Mouse (Mus musculus) small intestine, adult 2 months (tissue): ENCODE measurements at regions not wholly inside any gene's neighbourhood (a gene's known extent, or its start where the extent isn't known, plus 50 kb on each side); places are given as distances from the start of the nearest gene placed in this dataset.

Experiments
- H3K27ac ChIP-seq: fragments of 200-500 bp; 2 replicates; pipeline ENCODE4 v1.5.1; 2012; ENCODE audit warnings: low read depth, low read length, control low read depth, inconsistent platforms; ENCODE audit not compliant: insufficient read depth
- H3K27me3 ChIP-seq: fragments of 200-500 bp; 2 replicates; pipeline ENCODE4 v1.6.1; 2012; ENCODE audit warnings: mild to moderate bottlenecking, moderate library complexity, low read length, inconsistent platforms; ENCODE audit not compliant: control insufficient read depth, insufficient read depth
- H3K36me3 ChIP-seq: fragments of 200-500 bp; 2 replicates; pipeline ENCODE4 v1.6.1; 2012; ENCODE audit warnings: mild to moderate bottlenecking, low read length, control low read depth, inconsistent platforms; ENCODE audit not compliant: control insufficient read depth, insufficient read depth
- H3K4me1 ChIP-seq: fragments of 200-500 bp; 2 replicates; pipeline ENCODE4 v1.6.1; 2012; ENCODE audit warnings: low read length, inconsistent platforms, mixed read lengths; ENCODE audit not compliant: control insufficient read depth, insufficient read depth, insufficient read length
- H3K4me3 ChIP-seq: fragments of 200-500 bp; 2 replicates; pipeline ENCODE4 v1.5.1; 2012; ENCODE audit warnings: low read depth, mild to moderate bottlenecking, control low read depth, inconsistent platforms, low read length, moderate library complexity
- CTCF ChIP-seq: fragments of 200-500 bp; IDR thresholded peaks from 2 replicates; pipeline ENCODE4 v1.5.1; 2012; ENCODE audit warnings: low read depth, mild to moderate bottlenecking, control low read depth, inconsistent platforms, low read length, moderate library complexity, mixed read lengths; ENCODE audit not compliant: insufficient replicate concordance, insufficient read length; ENCODE audit errors: extremely low read depth
- POLR2A ChIP-seq: fragments of 200-500 bp; IDR thresholded peaks from 2 replicates; pipeline ENCODE4 v1.6.1; 2012; ENCODE audit warnings: low read depth, mild to moderate bottlenecking, control low read depth, inconsistent platforms, low read length, moderate library complexity
- WGBS: fragments of 180-500 bp; shearing (Covaris S2); methylation state at CpG from one replicate; pipeline ENCODE4 v1.1.7; 2018; 5-methylcytosine and 5-hydroxymethylcytosine counted together

DNA sequence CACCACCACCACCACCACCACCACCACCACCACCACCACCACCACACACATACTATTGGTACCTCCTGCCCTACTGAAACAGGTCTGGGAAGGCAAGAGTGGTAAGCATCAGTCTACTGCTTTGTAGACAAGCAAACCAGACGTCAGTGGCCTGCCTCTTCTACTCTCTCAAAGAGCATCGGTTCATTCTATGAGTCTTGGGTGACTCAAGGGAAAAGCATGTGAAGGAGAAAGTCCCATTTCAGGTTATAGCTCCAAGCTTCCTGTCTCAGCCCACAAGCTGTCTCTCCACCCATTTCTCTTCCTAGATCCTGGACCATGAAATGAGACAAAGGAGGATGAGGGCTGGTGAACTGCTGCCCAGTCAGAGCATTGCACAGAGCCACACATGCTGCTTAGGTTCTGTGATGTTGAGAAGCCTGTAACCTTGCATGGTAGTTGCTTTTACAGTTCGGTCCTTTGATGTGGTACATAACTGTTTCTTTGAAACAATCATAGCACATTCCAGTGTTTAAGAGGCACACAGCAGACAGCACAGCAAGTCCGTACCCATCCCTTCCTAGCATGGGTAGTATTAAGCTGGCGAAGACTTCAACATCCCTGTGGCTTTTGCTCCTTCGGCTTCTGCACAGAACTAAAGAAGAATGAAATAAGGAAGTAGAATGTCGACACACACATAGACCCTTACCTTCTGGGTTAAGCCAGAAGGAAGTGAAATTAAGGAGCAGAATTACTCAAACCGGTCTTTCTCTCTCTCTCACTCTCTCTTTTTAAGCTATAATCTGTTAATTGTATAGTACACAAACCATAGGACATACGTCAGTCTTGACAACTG, 262.7 kb downstream of the Gm19410 start:
- Histone ChIP-seq H3K36me3 (no peaks in the 10 kb centered on the region), H3K27ac (no peak overlapping the region), H3K27me3 (no peaks in the 10 kb centered on the region), H3K4me3 (no peak overlapping the region), H3K4me1 (peaks cover 3% of the 10 kb centered on the region; the same call in 1 of the 2 replicates)
- TF ChIP-seq POLR2A (no peak), CTCF (no peak)
- 74% methylated on average over 9 of the region's 9 CpGs for WGBS

DNA sequence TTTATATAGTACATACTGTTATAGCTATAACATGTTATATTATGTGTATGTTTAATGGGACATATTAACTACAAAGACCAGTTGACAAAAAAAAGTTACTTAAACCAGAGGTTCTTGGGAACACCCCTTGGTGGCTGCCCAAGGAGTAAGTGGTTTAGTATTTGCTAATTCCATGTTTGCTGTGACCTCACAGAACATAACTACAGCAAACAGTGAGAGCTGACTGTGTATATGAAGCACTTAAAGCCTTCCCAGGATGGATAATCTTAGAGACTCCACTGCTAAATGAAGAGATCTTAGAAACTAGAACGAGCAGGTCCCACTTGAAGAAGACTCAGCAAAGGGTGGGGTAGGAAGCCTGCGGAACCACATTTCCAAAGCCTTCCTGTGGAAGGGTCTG, 263.9 kb downstream of the Gm19410 start:
- TF ChIP-seq CTCF = no peak
- no peak for TF ChIP-seq POLR2A
- Histone ChIP-seq H3K36me3 (no peaks in the 10 kb centered on the region), H3K27ac (no peak overlapping the region), H3K27me3 (no peaks in the 10 kb centered on the region), H3K4me1 (peaks cover 3% of the 10 kb centered on the region; the same call in 1 of the 2 replicates), H3K4me3 (no peak overlapping the region)
- 91% methylated on average over 2 of the region's 2 CpGs for WGBS

DNA sequence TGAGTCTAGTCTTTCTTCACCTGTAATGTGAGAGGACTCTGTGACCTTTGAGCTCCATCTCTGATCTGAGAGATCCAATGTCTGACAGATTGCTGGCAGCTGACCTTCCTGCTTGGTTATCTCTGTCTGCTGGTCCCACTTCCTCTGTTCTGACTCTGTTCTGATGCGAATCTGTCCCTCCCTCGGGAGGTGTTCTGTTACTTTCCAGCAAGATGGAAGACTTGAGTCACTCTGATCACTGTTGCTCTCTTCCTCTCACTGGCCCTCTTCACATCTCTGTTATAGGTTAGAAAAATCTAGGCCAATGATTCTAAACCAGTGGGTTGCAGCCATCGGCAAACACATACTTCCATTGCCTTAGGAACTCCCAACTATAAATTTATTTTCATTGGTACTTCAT, 264.6 kb downstream of the Gm19410 start:
- Histone ChIP-seq H3K4me1 (peaks cover 3% of the 10 kb centered on the region; the same call in 1 of the 2 replicates), H3K4me3 (no peak overlapping the region), H3K27me3 (no peaks in the 10 kb centered on the region), H3K27ac (no peak overlapping the region), H3K36me3 (no peaks in the 10 kb centered on the region)
- 39% methylated on average over 3 of the region's 3 CpGs for WGBS
- TF ChIP-seq CTCF (no peak), POLR2A (no peak)

DNA sequence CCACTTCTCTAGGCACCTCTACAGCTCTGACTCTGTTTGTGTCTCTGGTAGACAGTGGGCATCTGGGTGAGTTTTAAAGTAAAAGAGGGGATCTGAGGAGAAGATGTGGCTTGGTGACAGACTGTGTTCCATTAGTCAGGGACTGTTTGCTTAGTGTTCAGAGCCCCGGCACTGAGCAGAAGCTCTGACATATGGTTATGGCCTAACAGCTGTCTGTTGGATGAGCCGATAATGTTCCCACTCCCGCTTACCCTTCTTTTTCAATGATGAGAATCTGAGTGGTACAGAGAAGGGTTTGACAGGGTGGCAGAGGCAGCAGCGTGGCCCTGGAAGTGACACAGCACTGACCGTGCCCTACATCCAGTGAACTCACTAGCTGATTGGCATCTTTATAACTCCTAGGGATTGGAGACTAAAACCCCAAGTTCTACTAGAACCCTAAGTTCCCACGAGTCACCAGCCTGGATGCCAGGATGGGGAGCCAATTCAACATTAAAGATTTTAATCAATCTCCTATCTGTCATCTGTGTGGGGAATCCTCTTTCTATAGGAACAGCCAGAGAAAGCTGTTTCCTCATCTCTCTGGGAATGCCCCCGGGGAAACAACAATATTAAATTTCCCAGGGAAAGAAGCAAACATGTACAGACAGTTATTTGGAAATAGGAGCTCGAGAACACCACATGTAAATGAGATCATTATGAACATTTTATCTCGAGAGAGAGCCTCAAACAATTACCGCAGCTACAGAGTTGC, 266.6 kb downstream of the Gm19410 start:
- 84% methylated on average over 10 of the region's 10 CpGs for WGBS
- Histone ChIP-seq H3K27ac (no peak overlapping the region), H3K4me3 (no peak overlapping the region), H3K4me1 (peaks cover 6% of the 10 kb centered on the region; the same call in 1 of the 2 replicates), H3K27me3 (no peaks in the 10 kb centered on the region), H3K36me3 (no peaks in the 10 kb centered on the region)
- no peak for TF ChIP-seq POLR2A
- no peak for TF ChIP-seq CTCF

DNA sequence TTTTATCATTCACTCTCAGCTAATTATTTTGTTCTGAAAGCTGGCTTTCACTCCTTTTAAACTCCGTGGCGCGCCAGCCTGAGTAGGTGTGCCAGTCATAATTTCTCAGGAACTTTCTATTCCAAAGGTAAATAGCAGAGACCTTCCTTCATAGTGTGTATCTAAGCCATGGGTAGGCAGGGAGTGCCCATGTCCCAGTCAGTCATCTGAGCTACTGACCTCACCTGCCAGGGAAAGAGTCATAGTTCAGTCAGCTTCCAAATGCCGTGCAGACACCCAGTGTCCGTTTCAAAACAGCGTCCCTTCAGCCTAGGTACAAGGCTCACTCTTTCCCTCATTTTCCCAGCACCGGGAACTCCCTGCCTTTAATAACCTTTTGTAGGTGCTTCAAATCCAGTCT, 269.7 kb downstream of the Gm19410 start:
- TF ChIP-seq POLR2A = no peak
- no peak for TF ChIP-seq CTCF
- Histone ChIP-seq H3K4me3 (peak overlapping the region; percentile 4; the same call in 1 of the 2 replicates), H3K27ac (peak overlapping the region; percentile 68), H3K4me1 (peaks cover 2% of the 10 kb centered on the region; the same call in 1 of the 2 replicates), H3K36me3 (no peaks in the 10 kb centered on the region), H3K27me3 (no peaks in the 10 kb centered on the region)
- 28% methylated on average over 7 of the region's 7 CpGs for WGBS

DNA sequence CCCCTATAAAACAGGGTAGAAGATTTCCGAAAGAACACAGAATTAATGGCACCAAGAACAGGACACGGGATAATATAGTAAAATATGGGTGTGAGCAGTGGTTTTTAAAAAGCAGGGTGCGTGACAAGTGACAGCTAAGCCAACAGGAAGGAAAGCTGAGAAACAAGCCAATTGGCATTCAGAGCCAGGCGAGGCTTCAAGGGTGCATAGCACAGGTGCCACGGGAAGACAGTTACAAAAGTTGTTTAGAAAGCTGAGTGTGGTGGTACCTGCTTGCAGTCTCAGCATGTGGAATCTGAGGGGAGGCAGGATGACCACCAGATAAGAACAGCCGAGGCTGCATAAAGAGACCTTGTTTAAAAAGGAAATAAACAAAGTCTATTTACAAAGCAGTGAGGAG, 270.7 kb downstream of the Gm19410 start:
- WGBS = 27% methylated on average over 6 of the region's 6 CpGs

More for the DNA sequence above, 270.7 kb downstream of the Gm19410 start:
- TF ChIP-seq CTCF (no peak), POLR2A (no peak)
- no peaks in the 10 kb centered on the region for H3K27me3 ChIP-seq
- peaks cover 2% of the 10 kb centered on the region; the same call in 1 of the 2 replicates for H3K4me1 ChIP-seq
- H3K4me3 ChIP-seq = no peak overlapping the region
- H3K27ac ChIP-seq = no peak overlapping the region
- no peaks in the 10 kb centered on the region for H3K36me3 ChIP-seq
